Mouse (Mus musculus): ENCODE data around the gene Timeless. TPM values are rescaled to one million over a fixed set of nuclear protein-coding genes. Genes with fewer than 3 reads are reported as not detected.
A peak's percentile ranks its signal among the peaks of the same experiment; 100 is the strongest.

Timeless gene
- polyA plus RNA-seq, 1 experiment from 2014 or later = 22.3 TPM

GRCm38 (mm10) chr10:128194551-128195461 lies 37.1 kb upstream of the Timeless start:
- H3K36me3 ChIP-seq = no peaks in the 10 kb centered on the region
- H3K9ac ChIP-seq = peak overlapping the region; percentile 72
- peak overlapping the region; percentile 77 for H3K4me3 ChIP-seq
- H3K4me1 ChIP-seq (replicated peaks) = peaks cover 14% of the 10 kb centered on the region
- ATAC-seq (replicated peaks; ENCODE audit: insufficient number of reproducible peaks, insufficient read depth, low FRiP score, low read depth) = peak; percentile 83
- H3K27ac ChIP-seq = no peak overlapping the region
- H3K9me3 ChIP-seq (replicated peaks) = no peaks in the 10 kb centered on the region
- 1% methylated on average over 76 of the region's 79 CpGs for WGBS
- H3K27me3 ChIP-seq = peaks cover 25% of the 10 kb centered on the region
- H3K4me2 ChIP-seq = peak overlapping the region; percentile 99

GRCm38 (mm10) chr10:128201856-128202255 lies 30.0 kb upstream of the Timeless start:
- no peak overlapping the region for H3K4me2 ChIP-seq
- no peak overlapping the region for H3K27ac ChIP-seq
- ATAC-seq (replicated peaks; ENCODE audit: insufficient number of reproducible peaks, insufficient read depth, low FRiP score, low read depth) = no peak

GRCm38 (mm10) chr10:128204941-128205340 lies 26.9 kb upstream of the Timeless start:
- no peaks in the 10 kb centered on the region for H3K27me3 ChIP-seq
- H3K36me3 ChIP-seq = no peaks in the 10 kb centered on the region
- no peak overlapping the region for H3K9ac ChIP-seq
- no peak overlapping the region for H3K4me2 ChIP-seq
- no peak overlapping the region for H3K27ac ChIP-seq
- no peak for ATAC-seq (replicated peaks; ENCODE audit: insufficient number of reproducible peaks, insufficient read depth, low FRiP score, low read depth)
- H3K9me3 ChIP-seq (replicated peaks) = no peaks in the 10 kb centered on the region
- H3K4me1 ChIP-seq (replicated peaks) = no peaks in the 10 kb centered on the region
- H3K4me3 ChIP-seq = no peak overlapping the region
- WGBS = 80% methylated on average over 15 of the region's 15 CpGs

More at GRCm38 (mm10) chr10:128201856-128202255, 30.0 kb upstream of the Timeless start:
- WGBS = 63% methylated on average over 6 of the region's 6 CpGs
- no peak overlapping the region for H3K9ac ChIP-seq
- no peaks in the 10 kb centered on the region for H3K9me3 ChIP-seq (replicated peaks)
- no peaks in the 10 kb centered on the region for H3K4me1 ChIP-seq (replicated peaks)
- H3K4me3 ChIP-seq = no peak overlapping the region
- peaks cover 3% of the 10 kb centered on the region; the same call in 1 of the 2 replicates for H3K27me3 ChIP-seq
- no peaks in the 10 kb centered on the region for H3K36me3 ChIP-seq

DNA sequence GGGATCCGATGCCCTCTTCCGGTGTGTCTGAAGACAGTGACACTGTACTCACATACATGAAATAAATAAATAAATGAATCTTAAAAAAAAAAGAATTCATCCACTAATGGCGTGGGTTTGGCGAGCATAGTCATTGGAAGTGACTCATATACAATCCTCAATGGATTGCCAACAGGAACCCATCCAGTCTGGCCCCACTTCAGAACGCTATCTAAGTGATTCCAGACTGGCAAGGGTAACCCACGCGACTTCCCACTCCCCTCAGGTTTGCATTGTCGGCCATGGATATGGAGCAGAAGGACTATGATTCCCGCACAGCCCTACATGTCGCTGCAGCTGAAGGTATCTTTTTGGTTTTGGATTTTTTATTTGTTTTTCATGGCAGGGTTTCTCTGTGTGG lies 23.5 kb upstream of the Timeless start:
- Histone ChIP-seq H3K9me3 (replicated peaks) (no peaks in the 10 kb centered on the region), H3K4me1 (replicated peaks) (peaks cover 16% of the 10 kb centered on the region), H3K36me3 (no peaks in the 10 kb centered on the region), H3K27ac (no peak overlapping the region), H3K9ac (no peak overlapping the region), H3K4me3 (no peak overlapping the region), H3K27me3 (peaks cover under 1% of the 10 kb centered on the region; the same call in 1 of the 2 replicates), H3K4me2 (no peak overlapping the region)
- no peak for ATAC-seq (replicated peaks; ENCODE audit: insufficient number of reproducible peaks, insufficient read depth, low FRiP score, low read depth)
- 89% methylated on average over 10 of the region's 10 CpGs for WGBS

GRCm38 (mm10) chr10:128209311-128210009 lies 22.4 kb upstream of the Timeless start:
- H3K4me1 ChIP-seq (replicated peaks) = peaks cover 16% of the 10 kb centered on the region
- no peak overlapping the region for H3K4me2 ChIP-seq
- no peaks in the 10 kb centered on the region for H3K36me3 ChIP-seq
- no peak overlapping the region for H3K27ac ChIP-seq
- ATAC-seq (replicated peaks; ENCODE audit: insufficient number of reproducible peaks, insufficient read depth, low FRiP score, low read depth) = no peak
- no peak overlapping the region for H3K9ac ChIP-seq
- no peaks in the 10 kb centered on the region for H3K9me3 ChIP-seq (replicated peaks)
- H3K27me3 ChIP-seq = peaks cover 3% of the 10 kb centered on the region; the same call in 1 of the 2 replicates
- no peak overlapping the region for H3K4me3 ChIP-seq
- WGBS = 89% methylated on average over 11 of the region's 11 CpGs

DNA sequence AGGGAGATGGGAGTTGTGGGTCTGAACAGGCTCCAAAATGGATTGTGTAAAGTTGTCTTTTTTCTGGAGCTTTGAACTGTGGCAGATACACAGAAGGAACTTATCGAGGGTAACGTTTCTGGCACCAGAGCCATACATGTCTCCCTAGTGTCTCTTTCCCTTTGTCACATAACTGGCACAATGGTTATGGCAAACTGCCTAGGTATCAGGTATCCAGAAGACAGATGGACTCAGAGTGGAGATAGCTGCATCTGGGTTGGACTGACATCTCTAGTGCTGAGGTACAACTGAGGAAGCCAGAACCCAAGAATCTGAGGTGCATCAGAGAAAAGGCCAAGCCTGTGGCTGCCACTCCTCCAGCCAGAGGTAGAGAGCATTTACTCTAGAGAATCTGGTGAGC lies 21.7 kb upstream of the Timeless start:
- Histone ChIP-seq H3K9ac (no peak overlapping the region), H3K9me3 (replicated peaks) (no peaks in the 10 kb centered on the region), H3K27me3 (peaks cover 3% of the 10 kb centered on the region; the same call in 1 of the 2 replicates), H3K36me3 (no peaks in the 10 kb centered on the region), H3K4me2 (peak overlapping the region; percentile 93; the same call in 1 of the 2 replicates), H3K4me1 (replicated peaks) (peaks cover 16% of the 10 kb centered on the region), H3K27ac (no peak overlapping the region), H3K4me3 (no peak overlapping the region)
- 84% methylated on average over 2 of the region's 2 CpGs for WGBS
- ATAC-seq (replicated peaks; ENCODE audit: insufficient number of reproducible peaks, insufficient read depth, low FRiP score, low read depth) = no peak

GRCm38 (mm10) chr10:128210954-128211353 lies 20.9 kb upstream of the Timeless start:
- H3K4me2 ChIP-seq = peak overlapping the region; percentile 93
- 18% methylated on average over 14 of the region's 14 CpGs for WGBS
- H3K27me3 ChIP-seq = peaks cover 3% of the 10 kb centered on the region; the same call in 1 of the 2 replicates
- no peaks in the 10 kb centered on the region for H3K36me3 ChIP-seq
- H3K9ac ChIP-seq = peak overlapping the region; percentile 74
- peak overlapping the region; percentile 76 for H3K4me3 ChIP-seq
- ATAC-seq (replicated peaks; ENCODE audit: insufficient number of reproducible peaks, insufficient read depth, low FRiP score, low read depth) = no peak
- no peaks in the 10 kb centered on the region for H3K9me3 ChIP-seq (replicated peaks)
- peak overlapping the region; percentile 69; the same call in 1 of the 2 replicates for H3K27ac ChIP-seq
- H3K4me1 ChIP-seq (replicated peaks) = peaks cover 16% of the 10 kb centered on the region

DNA sequence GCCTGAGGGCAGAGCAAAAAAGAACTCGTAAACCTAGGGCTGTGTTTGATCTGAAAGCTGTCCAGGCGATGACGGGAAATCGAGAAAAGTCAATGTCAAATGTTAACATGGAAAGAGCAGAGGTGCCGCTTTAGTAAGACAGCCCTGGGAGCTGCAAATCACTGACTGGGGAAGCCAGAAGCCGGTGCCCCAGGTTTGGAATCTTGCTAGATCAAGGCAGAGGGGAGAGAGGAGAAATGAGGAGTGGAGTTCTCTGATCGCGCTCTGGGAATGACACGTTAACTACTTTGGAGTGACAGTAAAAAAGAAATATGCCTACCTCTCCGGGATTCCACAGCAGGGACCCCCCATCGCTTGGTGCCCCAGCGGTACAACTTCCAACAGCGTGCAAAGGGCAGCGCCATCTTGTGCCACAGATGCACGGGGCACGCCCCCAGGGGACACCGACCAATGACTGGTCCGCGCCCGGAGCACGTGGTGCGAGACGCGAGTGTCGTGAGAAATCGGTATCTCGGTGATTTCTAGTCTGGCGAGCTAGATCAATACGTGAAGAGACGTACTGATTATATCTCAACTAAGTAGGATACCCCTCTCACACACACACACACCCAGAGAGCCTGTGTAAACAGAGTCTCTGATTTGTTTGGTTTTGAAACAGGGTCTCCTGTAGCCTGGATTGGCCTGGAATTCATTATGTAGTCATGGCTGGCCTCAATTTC lies 20.3 kb upstream of the Timeless start, which contains the start of gene Spryd4:
Gene Spryd4, minus strand, starts transcription at position 418 of the 719 bp plus-strand sequence.
- H3K27me3 ChIP-seq = peaks cover 3% of the 10 kb centered on the region; the same call in 1 of the 2 replicates
- peak; percentile 91 for ATAC-seq (replicated peaks; ENCODE audit: insufficient number of reproducible peaks, insufficient read depth, low FRiP score, low read depth)
- peak within 1 kb of the TSS; percentile 76 for H3K4me3 ChIP-seq
- H3K4me1 ChIP-seq (replicated peaks) = peaks cover 16% of the 10 kb centered on the region
- H3K27ac ChIP-seq = peak within 1 kb of the TSS; percentile 69
- H3K9me3 ChIP-seq (replicated peaks) = no peaks in the 10 kb centered on the region
- H3K4me2 ChIP-seq = peak within 1 kb of the TSS; percentile 93
- under 1% methylated on average over 30 of the region's 30 CpGs for WGBS
- H3K9ac ChIP-seq = peak within 1 kb of the TSS; percentile 74
- H3K36me3 ChIP-seq = no peaks in the 10 kb centered on the region

DNA sequence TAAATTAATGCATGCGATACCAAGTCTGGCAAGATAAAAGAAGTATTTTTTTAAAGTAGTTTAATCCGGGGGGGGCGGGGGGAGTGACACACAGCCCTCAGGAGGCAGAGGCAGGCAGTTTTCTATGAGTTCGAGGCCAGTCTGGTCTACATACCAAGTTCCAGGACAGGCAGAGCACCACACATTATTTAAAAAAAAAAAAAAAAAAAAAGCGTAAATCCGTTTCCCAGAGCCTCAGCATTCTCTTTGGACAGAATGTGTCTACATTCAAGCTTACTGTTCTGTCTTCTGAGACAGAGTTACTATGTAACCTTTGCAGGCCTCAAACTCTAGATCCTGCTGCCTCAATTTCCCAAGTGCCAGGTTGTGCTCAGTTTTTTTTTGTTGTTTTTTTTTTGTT lies 19.7 kb upstream of the Timeless start:
- H3K9me3 ChIP-seq (replicated peaks) = no peaks in the 10 kb centered on the region
- peak overlapping the region; percentile 93 for H3K4me2 ChIP-seq
- peaks cover 3% of the 10 kb centered on the region; the same call in 1 of the 2 replicates for H3K27me3 ChIP-seq
- 40% methylated on average over 6 of the region's 6 CpGs for WGBS
- peak overlapping the region; percentile 69 for H3K27ac ChIP-seq
- H3K9ac ChIP-seq = peak overlapping the region; percentile 74; the same call in 1 of the 2 replicates
- ATAC-seq (replicated peaks; ENCODE audit: insufficient number of reproducible peaks, insufficient read depth, low FRiP score, low read depth) = no peak
- peaks cover 16% of the 10 kb centered on the region for H3K4me1 ChIP-seq (replicated peaks)
- H3K36me3 ChIP-seq = no peaks in the 10 kb centered on the region
- peak overlapping the region; percentile 76 for H3K4me3 ChIP-seq

- H3K27me3 ChIP-seq = peaks cover 3% of the 10 kb centered on the region; the same call in 1 of the 2 replicates
- H3K4me2 ChIP-seq = peak overlapping the region; percentile 67
- ATAC-seq (replicated peaks; ENCODE audit: insufficient number of reproducible peaks, insufficient read depth, low FRiP score, low read depth) = 0 out of 2 replicates have a peak, but pooled peaks have one; percentile 41
- peak overlapping the region; percentile 39 for H3K4me3 ChIP-seq
- peak overlapping the region; percentile 11; the same call in 1 of the 2 replicates for H3K27ac ChIP-seq
- peaks cover 16% of the 10 kb centered on the region for H3K4me1 ChIP-seq (replicated peaks)
- no peaks in the 10 kb centered on the region for H3K36me3 ChIP-seq
- peak overlapping the region; percentile 33 for H3K9ac ChIP-seq
- no peaks in the 10 kb centered on the region for H3K9me3 ChIP-seq (replicated peaks)
- WGBS = under 1% methylated on average over 18 of the region's 18 CpGs
Measured at GRCm38 (mm10) chr10:128212871-128213323, 19.0 kb upstream of the Timeless start.
